ENCODE assay signal across 17 mouse cellular contexts in genomic region chr15:31476678-31477077, GRCm38 (mm10).
"Had no signal": no experiment of that assay in that cellular context is flagged by ENCODE, and none has a peak within 500 bp of the region (broad histone marks: within the 10 kb centered on the region; RNA-seq: fewer than 3 reads in every experiment).

No protein-coding gene starts in this region.

- H3K27me3 ChIP-seq: kidney, embryonic 15.5 days; liver, embryonic 15.5 days; megakaryocyte, embryonic 14.5 days; midbrain, embryonic 15.5 days; neural tube, embryonic 12.5 days had no signal

- H3K27ac ChIP-seq: kidney, embryonic 15.5 days; left cerebral cortex, adult 2 months; limb, embryonic 10.5 days; liver, embryonic 15.5 days; macrophage; midbrain, embryonic 15.5 days; neural tube, embryonic 12.5 days had no signal

- DNase-seq: kidney, postnatal 14 days; lung, embryonic 14.5 days; lung, postnatal 14 days; right cerebral cortex, postnatal 4 days; spleen, adult 18-20 months; thymus, adult 18-20 months; thymus, postnatal 36 days had no signal

- ATAC-seq: midbrain, embryonic 15.5 days had no signal

- H3K9ac ChIP-seq: kidney, embryonic 15.5 days; liver, embryonic 15.5 days; lung, embryonic 14.5 days; midbrain, embryonic 15.5 days; neural tube, embryonic 12.5 days had no signal

- H3K4me3 ChIP-seq: kidney, embryonic 15.5 days; left cerebral cortex, adult 2 months; limb, embryonic 10.5 days; liver, embryonic 15.5 days; megakaryocyte, embryonic 14.5 days; midbrain, embryonic 15.5 days; neural tube, embryonic 12.5 days had no signal

- H3K4me2 ChIP-seq: kidney, embryonic 15.5 days; liver, embryonic 11.5 days; liver, embryonic 15.5 days; lung, embryonic 14.5 days; midbrain, embryonic 11.5 days; midbrain, embryonic 15.5 days; neural tube, embryonic 12.5 days had no signal

- H3K4me1 ChIP-seq: kidney, embryonic 15.5 days; limb, embryonic 10.5 days; liver, embryonic 15.5 days; midbrain, embryonic 15.5 days; neural tube, embryonic 12.5 days had no signal

- H3K9me3 ChIP-seq: kidney, embryonic 15.5 days; limb, embryonic 10.5 days; liver, embryonic 15.5 days; megakaryocyte, embryonic 14.5 days; midbrain, embryonic 15.5 days; neural tube, embryonic 12.5 days had no signal
